Mouse (Mus musculus): ENCODE measurements at regions not wholly inside any gene's neighbourhood (a gene's known extent, or its start where the extent isn't known, plus 50 kb on each side); places are given as distances from the start of the nearest gene placed in this dataset.

GRCm38 (mm10) chr2:7722283-7722935, 213.0 kb upstream of the Celf2 start:
- Histone ChIP-seq H3K9ac (ENCODE audit: low read length) (no peak overlapping the region), H3K27ac (ENCODE audit: low read depth, low read length) (no peak overlapping the region), H3K9me3 (ENCODE audit: control insufficient read depth, low read length) (no peaks in the 10 kb centered on the region), H3K27me3 (ENCODE audit: control insufficient read depth, insufficient read depth, low read length) (no peaks in the 10 kb centered on the region), H3K36me3 (ENCODE audit: control insufficient read depth, insufficient read depth, low read length) (no peaks in the 10 kb centered on the region), H3K4me2 (no peak overlapping the region), H3K4me3 (ENCODE audit: low read depth, low read length) (no peak overlapping the region), H3K4me1 (ENCODE audit: control insufficient read depth, insufficient read depth, low read length) (no peaks in the 10 kb centered on the region)
- WGBS, result 93% methylated on average over 10 of the region's 10 CpGs
- DNase-seq (ENCODE audit: low spot score, missing footprints) (peak; percentile 23), ATAC-seq (ENCODE audit: low FRiP score) (no peak)

DNA sequence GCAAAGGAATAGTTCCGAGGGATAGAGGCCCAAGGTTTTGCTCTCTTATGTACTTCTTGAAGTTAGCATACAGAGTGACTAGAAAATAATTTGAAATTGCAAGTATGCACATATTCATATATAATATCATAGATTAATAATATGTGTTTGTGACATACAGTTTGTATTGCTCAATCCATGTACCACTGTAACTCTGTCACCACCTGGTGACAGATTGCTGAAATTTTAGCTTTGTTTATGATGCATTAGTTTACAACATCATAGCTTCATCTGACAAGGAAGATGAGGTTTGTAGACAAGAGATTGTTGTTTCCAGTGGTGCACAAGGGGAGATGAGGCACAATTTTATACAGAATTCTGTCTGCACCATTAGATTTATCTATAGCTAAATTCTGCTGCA, 201.7 kb upstream of the Celf2 start:
- Histone ChIP-seq H3K27ac (ENCODE audit: low read depth, low read length) (no peak overlapping the region), H3K9me3 (ENCODE audit: control insufficient read depth, low read length) (no peaks in the 10 kb centered on the region), H3K9ac (ENCODE audit: low read length) (no peak overlapping the region), H3K36me3 (ENCODE audit: control insufficient read depth, insufficient read depth, low read length) (no peaks in the 10 kb centered on the region), H3K4me1 (ENCODE audit: control insufficient read depth, insufficient read depth, low read length) (no peaks in the 10 kb centered on the region), H3K4me2 (no peak overlapping the region), H3K27me3 (ENCODE audit: control insufficient read depth, insufficient read depth, low read length) (no peaks in the 10 kb centered on the region), H3K4me3 (ENCODE audit: low read depth, low read length) (no peak overlapping the region)
- ATAC-seq (ENCODE audit: low FRiP score), result no peak
- peak; percentile 26 for DNase-seq (ENCODE audit: low spot score, missing footprints)
- 79% methylated on average over 1 of the region's 1 CpGs for WGBS

DNA sequence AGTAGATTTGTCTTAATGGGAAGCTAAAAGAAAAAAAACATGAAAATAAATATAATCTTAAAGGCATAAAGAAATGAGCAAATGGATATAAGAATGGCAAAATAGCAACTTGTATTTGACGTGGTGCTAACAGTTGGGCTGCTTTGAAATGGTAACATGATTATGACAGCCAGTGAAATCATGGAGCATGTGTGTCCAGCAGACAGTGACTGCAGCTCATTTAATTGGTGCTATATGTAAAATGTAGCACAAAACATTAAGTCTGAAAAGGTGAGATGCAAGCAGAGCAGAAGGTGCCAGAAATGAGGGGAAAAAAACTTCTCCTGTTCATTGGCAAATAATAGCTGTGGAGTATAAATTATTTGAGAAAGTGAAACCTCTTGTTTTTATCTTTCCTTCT, 201.1 kb upstream of the Celf2 start:
- no peak overlapping the region for H3K4me2 ChIP-seq
- ATAC-seq (ENCODE audit: low FRiP score) (no peak), DNase-seq (ENCODE audit: low spot score, missing footprints) (no peak)
- no peaks in the 10 kb centered on the region for H3K9me3 ChIP-seq (ENCODE audit: control insufficient read depth, low read length)
- H3K27ac ChIP-seq (ENCODE audit: low read depth, low read length), result no peak overlapping the region
- H3K4me3 ChIP-seq (ENCODE audit: low read depth, low read length), result no peak overlapping the region
- 92% methylated on average over 1 of the region's 1 CpGs for WGBS
- no peak overlapping the region for H3K9ac ChIP-seq (ENCODE audit: low read length)
- no peaks in the 10 kb centered on the region for H3K27me3 ChIP-seq (ENCODE audit: control insufficient read depth, insufficient read depth, low read length)
- no peaks in the 10 kb centered on the region for H3K4me1 ChIP-seq (ENCODE audit: control insufficient read depth, insufficient read depth, low read length)
- H3K36me3 ChIP-seq (ENCODE audit: control insufficient read depth, insufficient read depth, low read length), result no peaks in the 10 kb centered on the region

GRCm38 (mm10) chr2:7683355-7683754, 174.0 kb upstream of the Celf2 start:
- no peaks in the 10 kb centered on the region for H3K36me3 ChIP-seq (ENCODE audit: control insufficient read depth, insufficient read depth, low read length)
- no peak overlapping the region for H3K9ac ChIP-seq (ENCODE audit: low read length)
- DNase-seq (ENCODE audit: low spot score, missing footprints) (no peak), ATAC-seq (ENCODE audit: low FRiP score) (no peak)
- H3K9me3 ChIP-seq (ENCODE audit: control insufficient read depth, low read length), result no peaks in the 10 kb centered on the region
- WGBS, result 94% methylated on average over 1 of the region's 1 CpGs
- H3K4me3 ChIP-seq (ENCODE audit: low read depth, low read length), result no peak overlapping the region
- H3K4me1 ChIP-seq (ENCODE audit: control insufficient read depth, insufficient read depth, low read length), result no peaks in the 10 kb centered on the region
- H3K4me2 ChIP-seq, result no peak overlapping the region
- H3K27ac ChIP-seq (ENCODE audit: low read depth, low read length), result no peak overlapping the region
- H3K27me3 ChIP-seq (ENCODE audit: control insufficient read depth, insufficient read depth, low read length), result no peaks in the 10 kb centered on the region

GRCm38 (mm10) chr2:7640892-7641291, 131.5 kb upstream of the Celf2 start:
- H3K9ac ChIP-seq (ENCODE audit: low read length), result no peak overlapping the region
- no peaks in the 10 kb centered on the region for H3K27me3 ChIP-seq (ENCODE audit: control insufficient read depth, insufficient read depth, low read length)
- H3K36me3 ChIP-seq (ENCODE audit: control insufficient read depth, insufficient read depth, low read length), result no peaks in the 10 kb centered on the region
- H3K27ac ChIP-seq (ENCODE audit: low read depth, low read length), result no peak overlapping the region
- H3K9me3 ChIP-seq (ENCODE audit: control insufficient read depth, low read length), result no peaks in the 10 kb centered on the region
- H3K4me1 ChIP-seq (ENCODE audit: control insufficient read depth, insufficient read depth, low read length), result no peaks in the 10 kb centered on the region
- no peak overlapping the region for H3K4me3 ChIP-seq (ENCODE audit: low read depth, low read length)
- no peak for ATAC-seq (ENCODE audit: low FRiP score)
- 75% methylated on average over 6 of the region's 6 CpGs for WGBS
- DNase-seq (ENCODE audit: low spot score, missing footprints), result no peak
- H3K4me2 ChIP-seq, result no peak overlapping the region

GRCm38 (mm10) chr2:7622716-7623285, 113.4 kb upstream of the Celf2 start:
- Histone ChIP-seq H3K9ac (ENCODE audit: low read length) (no peak overlapping the region), H3K27me3 (ENCODE audit: control insufficient read depth, insufficient read depth, low read length) (no peaks in the 10 kb centered on the region), H3K4me2 (no peak overlapping the region), H3K4me1 (ENCODE audit: control insufficient read depth, insufficient read depth, low read length) (no peaks in the 10 kb centered on the region), H3K4me3 (ENCODE audit: low read depth, low read length) (no peak overlapping the region), H3K27ac (ENCODE audit: low read depth, low read length) (no peak overlapping the region), H3K36me3 (ENCODE audit: control insufficient read depth, insufficient read depth, low read length) (no peaks in the 10 kb centered on the region), H3K9me3 (ENCODE audit: control insufficient read depth, low read length) (no peaks in the 10 kb centered on the region)
- DNase-seq (ENCODE audit: low spot score, missing footprints) (peak; percentile 74), ATAC-seq (ENCODE audit: low FRiP score) (no peak)
- 91% methylated on average over 5 of the region's 5 CpGs for WGBS

DNA sequence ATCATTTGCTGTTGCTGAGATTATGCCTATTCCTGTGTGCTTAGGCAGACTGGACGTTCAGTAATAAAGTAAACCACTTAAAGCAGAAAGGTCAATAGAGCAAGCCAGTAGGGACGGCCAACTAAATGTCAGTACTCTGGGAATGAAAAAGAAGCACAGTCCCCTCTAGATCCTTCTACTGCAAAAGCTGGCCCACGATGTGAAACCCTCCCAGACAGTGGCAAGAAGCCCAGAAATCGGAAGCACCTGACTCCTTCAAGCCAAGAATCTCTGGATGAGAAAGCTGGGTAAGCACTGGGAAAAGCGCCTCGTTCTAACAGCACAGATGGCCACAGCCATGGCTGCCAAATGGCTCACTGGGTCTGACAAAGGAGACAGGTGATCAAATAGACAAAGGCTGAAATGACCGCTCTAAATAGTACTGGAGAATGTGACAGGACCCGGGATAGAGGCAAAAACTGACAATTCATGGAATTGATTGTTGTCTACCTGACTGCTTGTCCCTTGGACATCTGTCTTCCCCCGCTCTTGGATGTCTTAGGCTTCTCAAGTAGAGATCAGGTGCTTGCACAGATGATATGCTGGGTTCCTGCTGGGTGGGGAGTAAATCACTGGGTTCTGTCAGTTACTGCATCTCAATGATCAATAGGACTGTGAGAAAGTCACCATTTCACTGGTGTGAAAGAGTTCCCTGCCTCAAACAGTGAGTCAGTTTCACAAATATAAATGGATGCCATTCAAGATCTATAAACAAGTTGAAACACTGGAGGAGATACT, 110.7 kb upstream of the Celf2 start:
- no peaks in the 10 kb centered on the region for H3K27me3 ChIP-seq (ENCODE audit: control insufficient read depth, insufficient read depth, low read length)
- no peak overlapping the region for H3K27ac ChIP-seq (ENCODE audit: low read depth, low read length)
- peak; percentile 76 for DNase-seq (ENCODE audit: low spot score, missing footprints)
- H3K9me3 ChIP-seq (ENCODE audit: control insufficient read depth, low read length), result no peaks in the 10 kb centered on the region
- no peaks in the 10 kb centered on the region for H3K4me1 ChIP-seq (ENCODE audit: control insufficient read depth, insufficient read depth, low read length)
- 80% methylated on average over 9 of the region's 9 CpGs for WGBS
- no peaks in the 10 kb centered on the region for H3K36me3 ChIP-seq (ENCODE audit: control insufficient read depth, insufficient read depth, low read length)
- no peak overlapping the region for H3K4me2 ChIP-seq
- no peak overlapping the region for H3K4me3 ChIP-seq (ENCODE audit: low read depth, low read length)
- ATAC-seq (ENCODE audit: low FRiP score), result no peak
- no peak overlapping the region for H3K9ac ChIP-seq (ENCODE audit: low read length)

DNA sequence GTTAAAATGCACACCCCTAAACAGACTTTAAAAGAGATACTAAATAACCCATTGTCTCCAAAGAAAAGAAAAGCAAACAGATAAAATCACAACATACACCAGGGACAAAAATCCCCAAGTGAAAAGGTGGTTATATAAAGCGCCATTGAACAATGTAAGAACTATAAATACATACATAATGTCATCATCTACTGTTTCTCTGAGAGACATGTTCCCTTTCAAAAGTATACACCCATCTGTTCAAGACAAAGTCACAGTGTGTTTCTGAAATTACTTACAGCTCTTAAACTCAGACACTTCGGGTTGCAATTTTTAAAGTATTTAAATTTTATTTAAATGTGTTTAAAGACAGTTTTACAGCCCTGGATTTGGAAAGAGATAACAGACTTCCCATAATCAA, 68.8 kb upstream of the Celf2 start:
- Histone ChIP-seq H3K27ac (ENCODE audit: low read depth, low read length) (no peak overlapping the region), H3K9ac (ENCODE audit: low read length) (no peak overlapping the region), H3K27me3 (ENCODE audit: control insufficient read depth, insufficient read depth, low read length) (no peaks in the 10 kb centered on the region), H3K9me3 (ENCODE audit: control insufficient read depth, low read length) (no peaks in the 10 kb centered on the region), H3K4me3 (ENCODE audit: low read depth, low read length) (no peak overlapping the region), H3K4me1 (ENCODE audit: control insufficient read depth, insufficient read depth, low read length) (no peaks in the 10 kb centered on the region), H3K36me3 (ENCODE audit: control insufficient read depth, insufficient read depth, low read length) (no peaks in the 10 kb centered on the region), H3K4me2 (no peak overlapping the region)
- ATAC-seq (ENCODE audit: low FRiP score), result no peak
- 90% methylated on average over 2 of the region's 2 CpGs for WGBS
- no peak for DNase-seq (ENCODE audit: low spot score, missing footprints)
